ENCODE assay signal across 17 mouse cellular contexts in the genomic region with DNA sequence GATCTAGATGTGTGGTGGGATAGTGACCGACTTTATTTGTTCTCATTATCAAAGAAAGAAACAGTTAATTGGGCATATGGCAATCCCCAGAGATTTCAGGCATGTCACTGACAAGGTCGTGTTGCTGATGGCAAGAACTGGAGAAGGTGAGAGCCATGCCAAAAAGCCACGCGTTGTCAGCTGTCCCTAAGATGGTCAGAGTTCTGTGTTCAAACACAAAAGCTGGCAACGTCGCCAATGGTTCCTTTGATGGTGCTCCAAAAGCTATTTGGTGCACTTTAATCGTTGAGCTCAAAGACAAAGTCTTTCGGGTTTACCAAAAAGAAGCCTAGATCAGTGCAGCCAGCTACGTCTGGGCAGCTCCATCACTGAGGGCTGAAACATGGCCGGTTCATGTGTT.
DNase-seq lines count a peak whose midpoint lies in the region; ATAC-seq and TF ChIP-seq lines count a peak whose summit lies in the region.
"Had no signal": no experiment of that assay in that cellular context is flagged by ENCODE, and none has a peak within 500 bp of the region (broad histone marks: within the 10 kb centered on the region; RNA-seq: fewer than 3 reads in every experiment).

No protein-coding gene starts in this region.

- H3K36me3 ChIP-seq in liver, adult 2 months (ENCODE audit: control insufficient read depth, insufficient read depth, low read length): no peaks in the 10 kb centered on the region
- no peaks in the 10 kb centered on the region for H3K36me3 ChIP-seq in lung, postnatal 0 days (ENCODE audit: insufficient read depth, low read length)
- H3K36me3 ChIP-seq: embryonic facial prominence, embryonic 10.5 days; forebrain, embryonic 15.5 days; heart, embryonic 15.5 days; hindbrain, embryonic 13.5 days had no signal

- no peaks in the 10 kb centered on the region for H3K27me3 ChIP-seq in liver, adult 2 months (ENCODE audit: control insufficient read depth, insufficient read depth, low read length)
- no peaks in the 10 kb centered on the region for H3K27me3 ChIP-seq in lung, postnatal 0 days (replicated peaks; ENCODE audit: insufficient read depth, low read length)
- H3K27me3 ChIP-seq: forebrain, embryonic 15.5 days; heart, embryonic 15.5 days; hindbrain, embryonic 13.5 days had no signal

- 31% methylated on average over 10 of the region's 10 CpGs for WGBS in liver, adult 2 months
- WGBS in lung, postnatal 0 days: 61% methylated on average over 10 of the region's 10 CpGs

- no peak for TF ChIP-seq POLR2A in liver, adult 2 months (IDR thresholded peaks at IDR 0.05; ENCODE audit: extremely low read depth, insufficient read depth, low read length)

- no peaks in the 10 kb centered on the region for H3K79me2 ChIP-seq in liver, adult 2 months (ENCODE audit: control insufficient read depth, insufficient read depth, low read length)

- TF ChIP-seq EP300 in lung, postnatal 0 days (IDR thresholded peaks at IDR 0.05): no peak

- H3K4me1 ChIP-seq in liver, adult 2 months (ENCODE audit: control insufficient read depth, insufficient read depth, low read length): peaks cover 3% of the 10 kb centered on the region
- H3K4me1 ChIP-seq in lung, postnatal 0 days (ENCODE audit: insufficient read depth, low read depth, low read length): no peaks in the 10 kb centered on the region
- H3K4me1 ChIP-seq: forebrain, embryonic 15.5 days; heart, embryonic 15.5 days; hindbrain, embryonic 13.5 days had no signal

- no peak overlapping the region for H3K9ac ChIP-seq in liver, adult 2 months (ENCODE audit: low read depth, low read length)
- no peak overlapping the region for H3K9ac ChIP-seq in lung, postnatal 0 days (replicated peaks; ENCODE audit: low read depth)
- H3K9ac ChIP-seq: forebrain, embryonic 15.5 days; heart, embryonic 15.5 days; hindbrain, embryonic 13.5 days had no signal

- ATAC-seq in lung, postnatal 0 days: no peak
- ATAC-seq: forebrain, embryonic 15.5 days had no signal

- H3K27ac ChIP-seq in liver, adult 2 months (replicated peaks; ENCODE audit: insufficient read depth, low read depth, low read length): no peak overlapping the region
- H3K27ac ChIP-seq in lung, postnatal 0 days (ENCODE audit: low read length): no peak overlapping the region
- H3K27ac ChIP-seq: embryonic facial prominence, embryonic 10.5 days; forebrain, embryonic 15.5 days; heart, embryonic 15.5 days; hindbrain, embryonic 13.5 days had no signal

- TF ChIP-seq CTCF in liver, adult 2 months (IDR thresholded peaks at IDR 0.05; ENCODE audit: low read depth, low read length): no peak
- no peak for TF ChIP-seq CTCF in lung, postnatal 0 days (IDR thresholded peaks at IDR 0.05)

- no peak overlapping the region for H3K4me2 ChIP-seq in lung, postnatal 0 days (replicated peaks; ENCODE audit: low read depth, low read length)
- H3K4me2 ChIP-seq: forebrain, embryonic 15.5 days; heart, embryonic 11.5 days; heart, embryonic 15.5 days; hindbrain, embryonic 13.5 days had no signal

- DNase-seq in heart, adult 11 months: peak; percentile 48
- no peak for DNase-seq in heart, adult 8-10 months (ENCODE audit: low spot score)
- DNase-seq in liver, adult 2 months (ENCODE audit: extremely low read depth, low read depth, low spot score): peak; percentile 92
- no peak for DNase-seq in liver
- DNase-seq in lung, postnatal 36 days: peak; percentile 6
- DNase-seq in lung, postnatal 0 days (ENCODE audit: low spot score): no peak
- DNase-seq: adrenal gland, adult 2 months; adrenal gland, postnatal 25 days; cerebellum, adult 8-10 months; gastrocnemius, postnatal 36 days; heart, adult 18-20 months; heart, postnatal 14 days had no signal

- H3K4me3 ChIP-seq in liver, adult 2 months (ENCODE audit: insufficient read depth, low read depth, low read length): no peak overlapping the region
- no peak overlapping the region for H3K4me3 ChIP-seq in lung, postnatal 0 days (ENCODE audit: low read depth, low read length)
- H3K4me3 ChIP-seq: embryonic facial prominence, embryonic 10.5 days; forebrain, embryonic 15.5 days; heart, embryonic 15.5 days; hindbrain, embryonic 13.5 days had no signal

- H3K9me3 ChIP-seq in lung, postnatal 0 days (ENCODE audit: low read length): no peaks in the 10 kb centered on the region
- H3K9me3 ChIP-seq: embryonic facial prominence, embryonic 10.5 days; forebrain, embryonic 15.5 days; heart, embryonic 15.5 days; hindbrain, embryonic 13.5 days had no signal

Comparison
In these comparisons a context has a peak if more than half of its experiments do, and no peak if none do; other contexts are left out.
1. DNase-seq: peak in heart, adult 11 months (single experiment), liver, adult 2 months (single experiment) and lung, postnatal 36 days (single experiment); none in heart, adult 8-10 months (single experiment), liver (single experiment) and lung, postnatal 0 days (single experiment).